Mouse (Mus musculus) gastrocnemius, postnatal 36 days (tissue): ENCODE data around the gene Pakap. TPM values are rescaled to one million over a fixed set of nuclear protein-coding genes. Genes with fewer than 3 reads are reported as not detected.

Source experiments
- DNase-seq, 2 experiments: peaks; one replicate each; pipeline ENCODE4 v3.0.0; 2022
- intact Hi-C: fragments of 180-260 bp; cut with DNase I; formaldehyde crosslinking; loops from one replicate; pipeline ENCODE4 v1.15.1; 2025
- total RNA-seq, 2 experiments: library from RNA; stranded (reverse); gene quantifications; 2 replicates each; pipeline ENCODE4 v1.2.3; 2021

The Pakap gene
- total RNA-seq, 2 experiments from 2014 or later: 3.9 to 6.6 TPM

- intact Hi-C loops: no loop called here
- no peak for DNase-seq
Measured at GRCm38 (mm10) chr4:57922171-57922570, 354.2 kb downstream of the Pakap start.

DNA sequence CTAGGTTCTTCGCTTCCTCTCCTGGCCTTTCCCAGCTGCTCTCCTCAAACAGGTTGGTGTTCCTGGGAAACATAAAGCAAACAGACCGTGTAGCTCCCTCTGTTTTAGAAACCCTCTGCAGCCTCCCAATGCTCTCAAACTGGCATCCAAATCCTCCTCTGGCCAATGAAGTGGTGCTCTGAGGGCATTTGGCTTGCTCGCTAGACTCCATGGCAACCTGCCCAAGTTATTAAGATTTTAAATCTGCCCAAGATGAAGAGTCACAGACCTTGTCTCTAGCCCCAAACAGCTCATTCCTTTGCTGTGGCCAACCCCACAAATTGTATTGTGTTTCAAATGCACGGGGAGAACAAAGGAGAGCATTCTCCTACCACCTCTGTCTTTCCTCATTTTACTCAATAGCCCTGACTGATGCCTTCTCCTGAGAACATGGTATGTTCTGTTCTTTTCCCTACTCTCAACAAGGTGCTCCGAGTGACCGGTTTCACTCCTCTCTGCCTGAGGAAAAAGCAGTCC, 356.6 kb downstream of the Pakap start:
- DNase-seq: no peak
- intact Hi-C loops: no loop called here

GRCm38 (mm10) chr4:57927464-57928205, 359.7 kb downstream of the Pakap start:
- DNase-seq: no peak
- intact Hi-C loops: no loop called here

GRCm38 (mm10) chr4:57930559-57931170, 362.7 kb downstream of the Pakap start:
- intact Hi-C loops: no loop called here
- no peak for DNase-seq

- no peak for DNase-seq
- intact Hi-C loops: no loop called here
Measured at GRCm38 (mm10) chr4:57934181-57934580, 366.2 kb downstream of the Pakap start.

DNA sequence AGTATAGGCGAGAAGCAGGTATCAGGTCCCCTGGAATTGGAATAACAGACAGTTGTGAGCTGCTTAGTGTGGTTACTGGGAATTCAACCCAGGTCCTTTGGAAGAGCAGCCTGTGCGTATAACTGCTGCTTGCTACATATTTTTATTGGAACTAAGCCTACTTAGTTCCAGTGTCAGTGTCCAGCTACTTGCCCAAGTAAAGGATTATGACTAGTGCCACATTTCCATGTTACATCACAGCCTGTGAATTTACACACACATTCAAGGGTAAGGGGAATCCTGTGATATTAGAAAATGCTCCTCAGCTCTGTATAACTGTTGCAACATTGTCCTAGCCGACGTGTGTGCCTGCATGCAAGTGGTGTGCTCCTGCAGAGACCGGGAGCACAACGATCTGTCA, 369.3 kb downstream of the Pakap start:
- no peak for DNase-seq
- intact Hi-C loops: no loop called here

GRCm38 (mm10) chr4:57940631-57941030, 372.7 kb downstream of the Pakap start:
- intact Hi-C loops: no loop called here

DNA sequence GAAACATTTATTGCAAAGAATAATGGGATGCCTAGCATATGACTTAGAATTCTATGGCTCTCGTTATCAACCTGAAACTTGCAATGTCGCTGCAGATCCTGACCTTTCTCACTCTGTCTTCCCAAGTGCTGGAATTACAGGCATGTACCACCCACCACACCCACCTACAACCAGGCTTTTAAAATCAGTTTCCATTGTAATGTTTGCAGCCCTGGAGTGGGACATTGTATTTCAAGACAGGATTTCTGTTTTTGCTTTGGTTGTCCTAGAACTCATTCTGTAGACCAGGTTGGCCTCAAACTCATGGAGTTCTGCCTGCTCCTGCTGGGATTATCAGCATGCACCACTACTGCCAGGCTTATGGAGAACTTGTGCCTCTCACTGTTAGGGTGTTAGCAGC, 374.9 kb downstream of the Pakap start:
- intact Hi-C loops: no loop called here
- DNase-seq: no peak

More at GRCm38 (mm10) chr4:57940631-57941030, 372.7 kb downstream of the Pakap start:
- DNase-seq: no peak

Other genes with a start within 250 kb of the Pakap start
- 1 to 10 TPM in 1 of 2 experiments, under 1 TPM in 1; 0.26 to 1.6 TPM for gene Palm2, start 133.9 kb upstream of the Pakap start, total RNA-seq
- gene Akap2, start 149.5 kb downstream of the Pakap start, total RNA-seq: 10 to 100 TPM; 29.6 to 35.6 TPM